Mouse (Mus musculus): ENCODE results near the gene Mafk.

Gene Mafk

DNA sequence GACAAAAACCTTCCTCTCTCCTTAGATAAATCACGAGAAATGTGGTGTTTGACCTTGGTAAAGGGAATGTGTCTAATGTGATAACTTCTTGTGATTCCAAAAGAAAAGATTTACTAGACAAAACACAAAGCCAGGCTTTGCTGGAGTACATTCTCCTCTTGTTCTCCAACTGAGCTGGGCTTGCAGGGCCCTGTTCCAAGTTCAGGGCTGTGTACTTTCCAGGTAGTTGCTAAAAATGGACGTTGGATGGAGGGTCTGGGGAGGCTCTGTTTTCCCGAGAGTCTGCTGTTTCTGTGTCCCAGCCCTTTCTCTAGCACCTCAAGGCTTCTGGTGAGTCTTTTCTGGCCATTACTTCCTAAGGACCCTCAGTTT, 1.6 kb downstream of the Mafk start:
- Histone ChIP-seq H3K9me3 (ENCODE audit: low read length) (peaks cover 6% of the 10 kb centered on the region), H3K27me3 (ENCODE audit: insufficient read depth, low read length) (peaks cover 19% of the 10 kb centered on the region), H3K4me1 (replicated peaks; ENCODE audit: low read depth, low read length) (peaks cover 54% of the 10 kb centered on the region), H3K36me3 (ENCODE audit: insufficient read depth, low read length) (0 out of 2 replicates have a peak, but pooled peaks cover 4% of the 10 kb centered on the region), H3K4me3 (replicated peaks; ENCODE audit: low read length) (no peak overlapping the region)
- TF ChIP-seq POU5F1 (IDR thresholded peaks at IDR 0.05; ENCODE audit: borderline replicate concordance, low read length), result no peak
- TF ChIP-seq NANOG (IDR thresholded peaks at IDR 0.05; ENCODE audit: borderline replicate concordance, low read length), result no peak
- TF ChIP-seq CTCF (conservative IDR thresholded peaks at IDR 0.05; ENCODE audit: low read length), result no peak

DNA sequence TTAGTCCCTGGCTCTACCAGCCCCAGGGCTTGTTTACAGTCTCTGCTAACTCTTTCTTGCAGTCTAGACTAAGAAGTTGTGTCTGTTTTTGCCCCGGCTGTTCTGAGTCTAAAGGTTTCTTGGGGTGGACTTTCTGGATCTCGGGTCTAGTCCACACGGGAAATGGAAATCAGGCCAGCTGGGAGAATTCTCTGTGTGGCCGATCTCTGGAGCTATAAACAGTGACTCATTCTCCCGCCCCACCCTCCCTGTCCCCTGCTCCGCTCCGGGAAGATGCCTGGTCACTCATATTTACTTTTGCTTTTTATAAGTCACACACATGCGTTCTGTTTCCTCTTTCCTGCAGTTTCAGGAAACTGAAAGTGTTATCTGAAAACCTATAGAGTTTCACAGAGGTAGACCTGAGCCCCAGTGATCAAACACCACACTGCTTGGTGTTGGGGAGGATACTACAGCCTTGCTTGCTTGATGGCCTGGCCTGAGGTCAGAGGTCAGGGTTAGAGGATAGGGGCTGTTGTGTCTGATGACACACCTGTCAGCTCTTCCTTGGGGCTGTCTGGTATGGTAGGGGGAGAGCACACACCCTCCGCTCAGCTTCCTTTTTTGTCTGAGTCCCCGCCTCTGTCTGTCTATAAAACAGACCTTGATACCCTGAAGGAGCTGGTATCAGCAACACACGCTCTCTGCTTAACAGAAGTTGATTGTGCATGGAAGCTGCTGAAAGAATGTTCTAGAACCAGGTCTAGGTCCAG, 2.2 kb downstream of the Mafk start:
- Histone ChIP-seq H3K36me3 (ENCODE audit: insufficient read depth, low read length) (0 out of 2 replicates have a peak, but pooled peaks cover 4% of the 10 kb centered on the region), H3K27me3 (ENCODE audit: insufficient read depth, low read length) (peaks cover 19% of the 10 kb centered on the region)
- TF ChIP-seq CTCF (conservative IDR thresholded peaks at IDR 0.05; ENCODE audit: low read length), result no peak
- no peak for TF ChIP-seq NANOG (IDR thresholded peaks at IDR 0.05; ENCODE audit: borderline replicate concordance, low read length)
- TF ChIP-seq POU5F1 (IDR thresholded peaks at IDR 0.05; ENCODE audit: borderline replicate concordance, low read length), result no peak

DNA sequence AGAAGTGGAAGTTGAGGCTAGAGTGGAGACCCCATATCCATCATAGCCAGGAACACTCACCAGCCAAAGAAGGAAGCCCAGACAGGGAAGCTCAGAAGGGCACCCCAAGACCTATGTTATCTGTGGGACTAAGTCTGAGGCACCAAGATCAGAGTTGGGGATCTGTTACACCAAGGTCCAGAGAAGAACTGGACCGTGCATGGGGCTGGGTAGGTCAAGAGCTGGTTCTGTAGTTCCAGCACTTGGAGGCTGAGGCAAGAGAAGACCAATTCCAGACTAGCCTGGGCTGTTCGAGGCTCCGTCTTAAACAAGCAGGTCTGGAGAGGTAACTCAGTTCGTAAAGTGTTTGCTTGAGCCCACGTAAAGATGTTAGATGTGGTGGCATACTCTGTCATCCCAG, 2.8 kb downstream of the Mafk start:
- H3K4me3 ChIP-seq (replicated peaks; ENCODE audit: low read length), result no peak overlapping the region
- no peak for TF ChIP-seq POU5F1 (IDR thresholded peaks at IDR 0.05; ENCODE audit: borderline replicate concordance, low read length)

More for the DNA sequence above, 2.2 kb downstream of the Mafk start:
- peaks cover 58% of the 10 kb centered on the region for H3K4me1 ChIP-seq (replicated peaks; ENCODE audit: low read depth, low read length)
- H3K9me3 ChIP-seq (ENCODE audit: low read length), result peaks cover 6% of the 10 kb centered on the region
- no peak overlapping the region for H3K4me3 ChIP-seq (replicated peaks; ENCODE audit: low read length)

DNA sequence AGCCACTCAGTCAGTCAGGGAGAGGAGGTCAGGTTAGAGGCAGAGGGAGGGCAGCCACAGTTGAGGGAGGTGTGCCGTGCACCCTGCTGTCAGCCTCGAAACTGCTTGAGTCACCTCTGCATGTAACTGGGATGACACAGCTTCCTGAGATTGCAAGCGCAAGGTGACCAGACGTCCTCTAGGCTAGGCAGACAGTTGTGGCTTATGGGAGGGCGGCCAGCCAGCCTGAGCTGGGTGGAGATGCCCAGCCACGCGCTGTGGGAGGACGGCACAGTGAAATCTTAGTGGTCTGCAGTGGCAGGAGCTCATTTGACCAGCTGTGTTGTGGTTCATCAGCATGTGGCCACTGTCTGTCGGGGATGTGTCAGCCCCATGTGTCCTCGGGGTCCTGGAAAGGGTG, 3.6 kb downstream of the Mafk start:
- TF ChIP-seq CTCF (conservative IDR thresholded peaks at IDR 0.05; ENCODE audit: low read length) (no peak), NANOG (IDR thresholded peaks at IDR 0.05; ENCODE audit: borderline replicate concordance, low read length) (no peak), POU5F1 (IDR thresholded peaks at IDR 0.05; ENCODE audit: borderline replicate concordance, low read length) (no peak)
- H3K27me3 ChIP-seq (ENCODE audit: insufficient read depth, low read length), result peaks cover 19% of the 10 kb centered on the region
- H3K4me3 ChIP-seq (replicated peaks; ENCODE audit: low read length), result no peak overlapping the region
- peaks cover 10% of the 10 kb centered on the region for H3K36me3 ChIP-seq (ENCODE audit: insufficient read depth, low read length)
- peaks cover 6% of the 10 kb centered on the region for H3K9me3 ChIP-seq (ENCODE audit: low read length)
- peaks cover 64% of the 10 kb centered on the region for H3K4me1 ChIP-seq (replicated peaks; ENCODE audit: low read depth, low read length)

More for the DNA sequence above, 2.8 kb downstream of the Mafk start:
- peaks cover 58% of the 10 kb centered on the region for H3K4me1 ChIP-seq (replicated peaks; ENCODE audit: low read depth, low read length)
- H3K9me3 ChIP-seq (ENCODE audit: low read length), result peaks cover 6% of the 10 kb centered on the region
- H3K27me3 ChIP-seq (ENCODE audit: insufficient read depth, low read length), result peaks cover 19% of the 10 kb centered on the region
- H3K36me3 ChIP-seq (ENCODE audit: insufficient read depth, low read length), result 0 out of 2 replicates have a peak, but pooled peaks cover 4% of the 10 kb centered on the region

DNA sequence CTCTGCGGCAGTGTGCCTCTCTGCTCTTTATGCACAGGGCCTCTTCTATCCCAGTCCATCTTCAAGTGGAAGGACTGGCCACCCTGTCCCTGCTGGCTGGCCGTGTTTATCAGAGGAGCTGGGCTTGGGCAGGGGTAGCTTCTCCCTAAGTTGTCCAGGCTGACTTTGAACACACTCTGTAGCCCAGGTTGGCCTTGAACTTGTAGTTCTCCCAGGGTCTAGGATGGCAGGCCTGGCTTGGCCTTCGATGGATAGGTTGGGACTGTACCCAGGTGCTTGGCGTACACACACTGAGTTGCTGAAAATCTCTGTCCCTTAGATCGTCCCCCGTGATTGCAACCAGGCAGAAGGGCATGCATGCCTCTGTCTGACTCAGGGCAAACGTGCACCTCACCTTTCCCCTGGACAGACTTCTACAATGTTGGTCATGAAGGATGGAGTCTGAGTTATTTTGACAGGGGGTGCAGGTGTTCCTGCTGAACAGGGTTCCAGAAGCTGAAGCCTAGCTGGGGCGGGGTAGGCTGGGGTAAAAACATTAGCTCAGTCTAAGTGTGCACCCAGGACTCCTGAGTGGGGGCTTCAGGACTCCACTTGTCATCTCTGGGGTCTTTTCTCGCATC, 4.8 kb downstream of the Mafk start:
- Histone ChIP-seq H3K27me3 (ENCODE audit: insufficient read depth, low read length) (peaks cover 19% of the 10 kb centered on the region), H3K36me3 (ENCODE audit: insufficient read depth, low read length) (peaks cover 22% of the 10 kb centered on the region), H3K4me3 (replicated peaks; ENCODE audit: low read length) (no peak overlapping the region), H3K9me3 (ENCODE audit: low read length) (peaks cover under 1% of the 10 kb centered on the region), H3K4me1 (replicated peaks; ENCODE audit: low read depth, low read length) (peaks cover 76% of the 10 kb centered on the region)
- TF ChIP-seq CTCF (conservative IDR thresholded peaks at IDR 0.05; ENCODE audit: low read length) (no peak), POU5F1 (IDR thresholded peaks at IDR 0.05; ENCODE audit: borderline replicate concordance, low read length) (no peak), NANOG (IDR thresholded peaks at IDR 0.05; ENCODE audit: borderline replicate concordance, low read length) (no peak)

DNA sequence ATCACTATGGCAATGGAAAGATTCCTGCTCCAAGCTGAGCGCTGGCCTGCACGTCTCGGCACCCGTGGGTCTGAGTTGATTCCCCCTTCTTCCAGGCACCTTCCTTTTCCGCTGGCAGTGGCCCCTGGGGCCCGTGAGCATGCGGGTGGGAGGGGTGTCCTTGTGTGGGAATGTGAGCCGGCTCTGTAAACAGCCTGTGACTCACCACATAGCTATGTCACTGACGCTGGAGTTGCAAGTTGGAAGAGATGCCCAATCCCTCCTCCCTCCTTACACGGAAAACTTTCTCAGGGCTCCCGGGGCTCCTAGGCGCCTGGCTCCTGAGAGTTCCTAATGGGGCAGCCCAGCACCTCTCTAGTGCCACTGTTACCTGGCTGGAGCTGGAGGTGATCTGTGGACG, 5.6 kb downstream of the Mafk start:
- no peak for TF ChIP-seq CTCF (conservative IDR thresholded peaks at IDR 0.05; ENCODE audit: low read length)
- TF ChIP-seq NANOG (IDR thresholded peaks at IDR 0.05; ENCODE audit: borderline replicate concordance, low read length), result no peak
- TF ChIP-seq POU5F1 (IDR thresholded peaks at IDR 0.05; ENCODE audit: borderline replicate concordance, low read length), result no peak
- H3K4me3 ChIP-seq (replicated peaks; ENCODE audit: low read length), result no peak overlapping the region
- H3K4me1 ChIP-seq (replicated peaks; ENCODE audit: low read depth, low read length), result peaks cover 74% of the 10 kb centered on the region
- H3K36me3 ChIP-seq (ENCODE audit: insufficient read depth, low read length), result peaks cover 29% of the 10 kb centered on the region
- peaks cover 14% of the 10 kb centered on the region for H3K27me3 ChIP-seq (ENCODE audit: insufficient read depth, low read length)
- H3K9me3 ChIP-seq (ENCODE audit: low read length), result no peaks in the 10 kb centered on the region

DNA sequence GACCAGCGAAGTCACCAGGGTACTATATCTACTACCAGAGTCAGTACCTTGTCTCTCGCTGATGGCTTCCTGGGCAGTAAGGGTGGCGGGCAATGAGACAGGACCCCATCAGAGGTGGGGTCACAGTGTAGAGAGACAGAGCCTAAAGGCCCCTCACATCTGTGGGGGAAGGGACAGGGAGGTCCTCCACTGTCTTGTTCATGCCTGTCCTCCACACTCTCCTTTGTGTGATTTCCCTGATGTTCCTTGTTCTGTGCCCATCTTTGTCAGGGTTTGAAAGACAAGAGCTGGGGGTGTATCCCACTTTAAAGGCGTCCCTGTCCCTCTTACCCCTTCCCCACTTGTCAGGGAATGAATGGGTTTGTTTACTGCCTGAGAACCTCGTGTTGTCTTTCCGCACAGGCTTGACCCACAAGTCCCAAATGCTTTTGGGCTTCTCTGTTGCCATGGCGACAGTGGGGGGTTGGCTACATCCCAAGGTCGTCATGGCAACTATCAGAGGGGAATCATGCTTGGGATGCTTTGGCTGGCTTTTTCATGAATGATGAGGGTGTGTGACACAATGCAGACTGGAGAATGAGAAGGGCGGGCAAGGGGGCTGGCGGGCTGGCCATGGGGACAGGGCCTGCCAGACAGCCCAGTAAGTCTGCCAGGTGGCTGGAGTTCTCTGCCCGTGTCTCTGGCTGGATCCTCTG, 6.3 kb downstream of the Mafk start:
- H3K36me3 ChIP-seq (ENCODE audit: insufficient read depth, low read length), result peaks cover 30% of the 10 kb centered on the region
- peaks cover 7% of the 10 kb centered on the region for H3K27me3 ChIP-seq (ENCODE audit: insufficient read depth, low read length)
- no peak overlapping the region; the same call in 1 of the 2 replicates for H3K4me3 ChIP-seq (replicated peaks; ENCODE audit: low read length)
- H3K9me3 ChIP-seq (ENCODE audit: low read length), result no peaks in the 10 kb centered on the region
- TF ChIP-seq POU5F1 (IDR thresholded peaks at IDR 0.05; ENCODE audit: borderline replicate concordance, low read length), result no peak
- no peak for TF ChIP-seq CTCF (conservative IDR thresholded peaks at IDR 0.05; ENCODE audit: low read length)
- TF ChIP-seq NANOG (IDR thresholded peaks at IDR 0.05; ENCODE audit: borderline replicate concordance, low read length), result no peak
- H3K4me1 ChIP-seq (replicated peaks; ENCODE audit: low read depth, low read length), result peaks cover 69% of the 10 kb centered on the region

DNA sequence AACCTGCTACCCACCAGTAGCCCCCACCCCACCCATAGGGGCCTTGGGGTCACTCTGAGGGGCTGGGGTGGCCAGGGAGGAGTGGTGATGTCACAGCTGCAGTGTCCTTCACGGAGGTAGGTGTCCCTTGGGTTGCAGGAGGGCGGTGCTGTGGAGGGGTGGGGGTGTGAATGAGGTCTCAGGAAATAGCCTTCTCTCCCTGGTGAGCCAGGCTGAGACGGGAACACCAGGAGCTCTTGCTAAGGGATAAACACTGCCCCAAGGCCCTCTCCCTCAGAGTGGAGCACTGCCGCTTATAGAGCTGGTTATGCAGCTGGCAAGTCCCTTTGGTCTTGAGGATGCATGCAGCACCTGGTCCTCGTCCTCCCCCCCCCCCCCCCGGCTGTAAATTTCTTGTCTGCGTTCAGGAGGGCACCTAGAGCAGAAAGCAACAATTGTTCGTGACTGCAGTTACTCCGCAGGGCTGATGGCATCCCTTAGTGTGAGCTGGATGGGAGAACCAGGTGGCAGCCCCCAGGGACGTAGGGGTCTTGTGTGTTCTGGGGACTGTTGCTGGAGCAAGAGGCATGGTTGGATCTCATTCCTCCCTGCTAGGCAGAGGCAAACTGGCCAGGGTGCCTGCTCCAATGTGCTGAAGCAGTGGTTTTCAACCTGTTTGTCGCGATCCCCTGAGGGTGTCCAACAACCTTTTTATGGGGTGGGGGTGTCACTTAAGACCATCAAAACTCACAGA, 7.0 kb downstream of the Mafk start:
- TF ChIP-seq NANOG (IDR thresholded peaks at IDR 0.05; ENCODE audit: borderline replicate concordance, low read length) (no peak), CTCF (conservative IDR thresholded peaks at IDR 0.05; ENCODE audit: low read length) (no peak), POU5F1 (IDR thresholded peaks at IDR 0.05; ENCODE audit: borderline replicate concordance, low read length) (no peak)

More for the DNA sequence above, 7.0 kb downstream of the Mafk start:
- no peaks in the 10 kb centered on the region for H3K9me3 ChIP-seq (ENCODE audit: low read length)
- H3K4me1 ChIP-seq (replicated peaks; ENCODE audit: low read depth, low read length), result peaks cover 69% of the 10 kb centered on the region
- peaks cover 30% of the 10 kb centered on the region for H3K36me3 ChIP-seq (ENCODE audit: insufficient read depth, low read length)
- no peak overlapping the region; the same call in 1 of the 2 replicates for H3K4me3 ChIP-seq (replicated peaks; ENCODE audit: low read length)
- no peaks in the 10 kb centered on the region for H3K27me3 ChIP-seq (ENCODE audit: insufficient read depth, low read length)

Data from E14TG2a.4 (cell line).